Mouse (Mus musculus): ENCODE measurements around the gene Cblb. TPM values are rescaled to one million over a fixed set of nuclear protein-coding genes. Genes with fewer than 3 reads are reported as not detected.

Gene Cblb
- total RNA-seq, 2 experiments from 2014 or later, result 21.8 to 39.6 TPM

GRCm38 (mm10) chr16:52100466-52100865, 69.4 kb downstream of the Cblb start:
- ATAC-seq (replicated peaks; ENCODE audit: low FRiP score, poor library complexity, severe bottlenecking), result no peak

GRCm38 (mm10) chr16:52104608-52105007, 73.6 kb downstream of the Cblb start:
- no peak for ATAC-seq (replicated peaks; ENCODE audit: low FRiP score, poor library complexity, severe bottlenecking)

- no peak for ATAC-seq (replicated peaks; ENCODE audit: low FRiP score, poor library complexity, severe bottlenecking)
Measured at GRCm38 (mm10) chr16:52107836-52108235, 76.8 kb downstream of the Cblb start.

- no peak for ATAC-seq (replicated peaks; ENCODE audit: low FRiP score, poor library complexity, severe bottlenecking)
Measured at GRCm38 (mm10) chr16:52114473-52114872, 83.4 kb downstream of the Cblb start.

- no peak for ATAC-seq (replicated peaks; ENCODE audit: low FRiP score, poor library complexity, severe bottlenecking)
Measured at GRCm38 (mm10) chr16:52119003-52119402, 88.0 kb downstream of the Cblb start.

- ATAC-seq (replicated peaks; ENCODE audit: low FRiP score, poor library complexity, severe bottlenecking), result no peak
Measured at GRCm38 (mm10) chr16:52124974-52125373, 93.9 kb downstream of the Cblb start.

- no peak for ATAC-seq (replicated peaks; ENCODE audit: low FRiP score, poor library complexity, severe bottlenecking)
Measured at GRCm38 (mm10) chr16:52125896-52126295, 94.9 kb downstream of the Cblb start.

- ATAC-seq (replicated peaks; ENCODE audit: low FRiP score, poor library complexity, severe bottlenecking), result no peak
Measured at GRCm38 (mm10) chr16:52129357-52129905, 98.4 kb downstream of the Cblb start.

GRCm38 (mm10) chr16:52132808-52133490, 101.9 kb downstream of the Cblb start:
- ATAC-seq (replicated peaks; ENCODE audit: low FRiP score, poor library complexity, severe bottlenecking), result no peak

- no peak for ATAC-seq (replicated peaks; ENCODE audit: low FRiP score, poor library complexity, severe bottlenecking)
Measured at GRCm38 (mm10) chr16:52134631-52135227, 103.7 kb downstream of the Cblb start.

GRCm38 (mm10) chr16:52135689-52136390, 104.8 kb downstream of the Cblb start:
- ATAC-seq (replicated peaks; ENCODE audit: low FRiP score, poor library complexity, severe bottlenecking), result no peak

GRCm38 (mm10) chr16:52143101-52143500, 112.1 kb downstream of the Cblb start:
- ATAC-seq (replicated peaks; ENCODE audit: low FRiP score, poor library complexity, severe bottlenecking), result no peak

GRCm38 (mm10) chr16:52143818-52144217, 112.8 kb downstream of the Cblb start:
- ATAC-seq (replicated peaks; ENCODE audit: low FRiP score, poor library complexity, severe bottlenecking), result no peak

- no peak for ATAC-seq (replicated peaks; ENCODE audit: low FRiP score, poor library complexity, severe bottlenecking)
Measured at GRCm38 (mm10) chr16:52144792-52145191, 113.8 kb downstream of the Cblb start.

GRCm38 (mm10) chr16:52145552-52145951, 114.5 kb downstream of the Cblb start:
- no peak for ATAC-seq (replicated peaks; ENCODE audit: low FRiP score, poor library complexity, severe bottlenecking)

- ATAC-seq (replicated peaks; ENCODE audit: low FRiP score, poor library complexity, severe bottlenecking), result no peak
Measured at GRCm38 (mm10) chr16:52146976-52147696, 116.1 kb downstream of the Cblb start.

GRCm38 (mm10) chr16:52148041-52148440, 117.0 kb downstream of the Cblb start:
- ATAC-seq (replicated peaks; ENCODE audit: low FRiP score, poor library complexity, severe bottlenecking), result no peak

GRCm38 (mm10) chr16:52149135-52149769, 118.2 kb downstream of the Cblb start:
- no peak for ATAC-seq (replicated peaks; ENCODE audit: low FRiP score, poor library complexity, severe bottlenecking)

GRCm38 (mm10) chr16:52155030-52155696, 124.1 kb downstream of the Cblb start:
- no peak for ATAC-seq (replicated peaks; ENCODE audit: low FRiP score, poor library complexity, severe bottlenecking)
